Mouse (Mus musculus): Measurements from ENCODE around the gene Hist2h4.
"Not testable (repeated sequence)": the region's sequence is repeated elsewhere in the genome, so short reads cannot be mapped to it uniquely, and the experiment has no call there.

The Hist2h4 gene

DNA sequence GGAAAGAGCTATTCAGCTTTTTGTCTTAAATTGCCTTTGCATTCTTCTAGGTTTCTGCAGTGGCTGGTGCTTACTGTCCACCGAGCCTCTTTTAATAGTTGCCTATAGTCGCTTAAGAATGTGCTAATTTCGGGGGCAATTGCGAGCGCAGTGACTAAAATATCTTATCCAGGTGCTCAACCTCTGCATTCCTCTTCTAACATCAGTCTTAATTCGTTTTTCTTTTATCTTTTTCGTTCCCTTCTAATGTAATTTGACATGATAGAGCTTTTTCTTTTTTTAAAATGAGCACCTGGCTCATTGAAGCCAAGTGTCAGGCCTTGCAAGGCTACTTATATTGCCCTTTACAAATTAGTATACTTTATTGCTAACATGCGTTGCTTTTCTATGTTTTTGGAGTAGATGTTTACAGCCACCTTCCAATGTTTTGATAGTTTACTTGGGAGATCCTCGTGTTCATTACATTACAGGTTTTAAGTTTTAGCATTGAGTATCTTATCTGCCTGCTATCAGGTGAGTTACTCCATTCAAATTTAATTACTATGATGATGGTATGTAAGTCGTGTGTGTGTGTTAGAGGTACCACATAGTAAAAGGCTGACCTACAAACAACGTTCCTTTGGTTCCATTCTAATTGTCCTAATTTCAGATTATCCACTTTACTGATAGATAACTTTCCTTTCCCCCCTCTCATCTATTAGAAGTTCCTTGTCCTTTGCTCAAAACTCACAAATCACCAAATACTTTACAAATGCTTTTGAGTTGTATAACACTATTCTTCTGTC lies 15.6 kb downstream of the Hist2h4 start:
- ATAC-seq (ENCODE audit: low TSS enrichment) = no peak

DNA sequence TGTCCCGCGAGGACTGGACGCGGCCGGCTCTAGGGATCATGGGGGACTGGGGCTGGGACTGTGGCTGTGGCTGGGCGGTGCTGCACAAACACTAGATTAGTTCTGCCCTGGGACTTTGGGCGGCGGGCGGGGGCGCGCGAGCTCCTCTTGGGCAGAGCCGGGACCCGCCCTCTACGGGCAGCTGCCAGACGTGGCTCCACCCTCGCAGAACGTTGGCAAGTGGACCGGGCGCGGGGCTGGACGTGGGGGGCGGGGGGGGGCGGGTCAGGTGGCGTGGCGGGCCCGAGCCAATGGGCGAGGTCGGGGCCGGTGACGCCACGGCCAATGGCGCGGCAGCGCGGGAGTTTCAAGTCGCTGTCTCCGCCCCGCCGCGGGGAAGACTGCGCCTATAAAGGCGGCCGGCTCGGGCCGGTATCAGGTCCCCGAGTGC lies 16.7 kb downstream of the Hist2h4 start, which contains the start of gene Hist2h3c1:
Gene Hist2h3c1 (plus strand): TSS at position 259 of the 430 bp plus-strand sequence.
- peak; percentile 78 for ATAC-seq (ENCODE audit: low TSS enrichment)

DNA sequence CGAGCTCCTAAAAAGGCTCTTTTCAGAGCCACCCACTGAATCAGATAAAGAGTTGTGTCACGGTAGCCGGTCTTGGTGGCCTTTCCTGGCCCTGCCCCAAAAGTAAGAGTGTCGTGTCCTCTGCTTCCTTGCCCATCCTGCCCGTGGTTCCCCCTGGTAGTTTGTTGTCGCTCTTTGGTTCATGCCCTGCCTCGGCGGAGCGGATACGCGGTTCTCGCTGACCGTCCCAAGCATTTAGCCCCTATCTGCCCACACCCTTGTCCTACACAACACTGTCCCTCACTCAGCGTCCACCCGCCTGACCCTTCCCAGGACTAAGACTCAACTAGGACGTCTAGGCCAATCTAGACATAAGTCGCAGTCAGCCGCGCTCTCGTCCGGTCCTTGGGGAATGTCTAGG lies 17.1 kb downstream of the Hist2h4 start:
- not testable (repeated sequence) for ATAC-seq (ENCODE audit: low TSS enrichment)

DNA sequence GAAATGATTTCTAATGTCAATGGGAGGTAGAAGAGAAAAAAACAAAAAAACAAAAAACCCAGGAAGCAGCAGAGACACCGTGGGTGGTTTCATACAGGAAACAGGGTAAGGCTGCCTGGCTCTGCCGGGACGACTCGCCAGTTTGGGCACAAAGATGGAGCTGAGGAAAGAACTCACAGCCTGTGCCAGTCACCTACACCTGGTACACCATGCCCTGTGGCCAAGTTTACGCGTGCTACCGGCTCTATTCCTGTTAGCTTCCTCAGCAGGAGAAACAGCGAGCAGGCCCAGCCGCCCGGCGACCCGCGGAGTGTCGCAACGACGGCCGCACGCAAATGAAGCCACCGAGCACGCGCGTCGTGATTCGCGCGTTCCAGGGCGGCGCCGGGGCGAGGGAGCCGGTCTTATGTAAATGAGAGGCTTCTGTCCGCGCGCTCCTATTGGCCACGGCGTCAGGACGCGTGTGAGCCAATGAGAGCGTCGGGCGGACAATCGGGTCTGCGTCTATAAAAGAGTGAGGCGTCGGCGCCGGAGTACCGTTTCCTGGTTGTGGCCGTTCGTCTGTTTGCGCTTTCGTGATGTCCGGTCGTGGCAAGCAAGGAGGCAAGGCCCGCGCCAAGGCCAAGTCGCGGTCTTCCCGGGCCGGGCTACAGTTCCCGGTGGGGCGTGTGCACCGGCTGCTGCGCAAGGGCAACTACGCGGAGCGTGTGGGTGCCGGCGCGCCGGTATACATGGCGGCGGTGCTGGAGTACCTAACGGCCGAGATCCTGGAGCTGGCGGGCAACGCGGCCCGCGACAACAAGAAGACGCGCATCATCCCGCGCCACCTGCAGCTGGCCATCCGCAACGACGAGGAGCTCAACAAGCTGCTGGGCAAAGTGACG lies 17.9 kb downstream of the Hist2h4 start, which contains the start of gene Hist2h2aa1:
Gene Hist2h2aa1 (plus strand): TSS at position 495 of the 884 bp plus-strand sequence.
- peak; percentile 78 for ATAC-seq (ENCODE audit: low TSS enrichment)

- ATAC-seq (ENCODE audit: low TSS enrichment) = no peak
Measured at GRCm38 (mm10) chr3:96243921-96244572, 19.1 kb downstream of the Hist2h4 start.

DNA sequence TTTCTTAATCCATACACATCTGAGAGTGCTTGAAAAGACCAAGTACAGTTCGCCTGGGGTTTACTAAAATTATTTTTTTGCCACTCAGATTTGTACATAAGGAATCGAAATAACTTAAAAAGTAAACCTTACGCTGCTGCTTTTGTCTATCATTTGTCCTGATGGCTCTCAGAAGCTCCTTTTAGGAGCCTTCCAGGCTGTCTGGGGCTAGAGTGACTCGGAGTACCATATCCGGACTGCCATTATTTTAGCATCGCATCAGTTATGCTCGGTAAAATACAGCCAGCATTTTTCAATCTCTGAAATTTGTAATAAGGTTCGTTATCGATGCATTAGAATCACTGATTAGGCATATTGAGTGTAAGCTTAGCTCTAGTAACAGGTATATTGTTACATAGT lies 22.3 kb downstream of the Hist2h4 start:
- ATAC-seq (ENCODE audit: low TSS enrichment) = no peak

- ATAC-seq (ENCODE audit: low TSS enrichment) = peak; percentile 79
Measured at GRCm38 (mm10) chr3:96239949-96240798, 22.9 kb downstream of the Hist2h4 start, which contains the start of gene Hist2h2aa2. Gene Hist2h2aa2 (minus strand): TSS chr3:96240276.

DNA sequence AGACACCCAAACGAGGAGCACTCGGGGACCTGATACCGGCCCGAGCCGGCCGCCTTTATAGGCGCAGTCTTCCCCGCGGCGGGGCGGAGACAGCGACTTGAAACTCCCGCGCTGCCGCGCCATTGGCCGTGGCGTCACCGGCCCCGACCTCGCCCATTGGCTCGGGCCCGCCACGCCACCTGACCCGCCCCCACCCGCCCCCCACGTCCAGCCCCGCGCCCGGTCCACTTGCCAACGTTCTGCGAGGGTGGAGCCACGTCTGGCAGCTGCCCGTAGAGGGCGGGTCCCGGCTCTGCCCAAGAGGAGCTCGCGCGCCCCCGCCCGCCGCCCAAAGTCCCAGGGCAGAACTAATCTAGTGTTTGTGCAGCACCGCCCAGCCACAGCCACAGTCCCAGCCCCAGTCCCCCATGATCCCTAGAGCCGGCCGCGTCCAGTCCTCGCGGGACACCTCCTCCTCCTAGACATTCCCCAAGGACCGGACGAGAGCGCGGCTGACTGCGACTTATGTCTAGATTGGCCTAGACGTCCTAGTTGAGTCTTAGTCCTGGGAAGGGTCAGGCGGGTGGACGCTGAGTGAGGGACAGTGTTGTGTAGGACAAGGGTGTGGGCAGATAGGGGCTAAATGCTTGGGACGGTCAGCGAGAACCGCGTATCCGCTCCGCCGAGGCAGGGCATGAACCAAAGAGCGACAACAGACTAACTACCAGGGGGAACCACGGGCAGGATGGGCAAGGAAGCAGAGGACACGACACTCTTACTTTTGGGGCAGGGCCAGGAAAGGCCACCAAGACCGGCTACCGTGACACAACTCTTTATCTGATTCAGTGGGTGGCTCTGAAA lies 23.9 kb downstream of the Hist2h4 start, which contains the start of gene Hist2h3c2:
Gene Hist2h3c2 (minus strand): TSS at position 174 of the 840 bp plus-strand sequence.
- ATAC-seq (ENCODE audit: low TSS enrichment) = peak; percentile 80

DNA sequence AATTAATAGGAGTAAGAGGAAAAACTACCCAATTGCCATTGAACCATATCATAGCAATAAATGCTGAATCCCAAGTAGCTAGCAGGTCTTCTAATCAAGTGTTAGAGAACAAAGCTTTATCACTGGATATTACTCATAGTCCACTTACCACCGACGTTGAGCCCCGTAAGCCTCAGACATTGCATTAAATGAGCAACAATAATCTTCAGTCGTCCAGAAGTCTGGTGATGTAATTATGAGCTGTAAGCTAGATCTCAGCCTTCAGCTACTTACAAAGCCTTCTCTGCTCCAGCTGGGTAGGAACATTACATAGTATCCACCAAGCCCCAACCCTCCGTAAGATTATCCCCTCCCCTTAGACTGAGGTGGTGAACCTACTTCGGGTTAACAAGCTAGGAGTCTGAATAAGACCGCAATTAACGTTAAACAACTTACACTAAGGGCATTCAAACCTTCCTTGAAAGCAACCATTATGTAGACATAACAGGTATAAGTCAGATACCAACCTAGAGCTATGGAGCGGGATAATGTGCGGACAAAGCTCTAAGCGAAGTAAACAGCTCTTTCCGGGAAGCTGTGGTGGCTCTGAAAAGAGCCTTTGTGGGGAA lies 25.1 kb downstream of the Hist2h4 start:
- no peak for ATAC-seq (ENCODE audit: low TSS enrichment)

DNA sequence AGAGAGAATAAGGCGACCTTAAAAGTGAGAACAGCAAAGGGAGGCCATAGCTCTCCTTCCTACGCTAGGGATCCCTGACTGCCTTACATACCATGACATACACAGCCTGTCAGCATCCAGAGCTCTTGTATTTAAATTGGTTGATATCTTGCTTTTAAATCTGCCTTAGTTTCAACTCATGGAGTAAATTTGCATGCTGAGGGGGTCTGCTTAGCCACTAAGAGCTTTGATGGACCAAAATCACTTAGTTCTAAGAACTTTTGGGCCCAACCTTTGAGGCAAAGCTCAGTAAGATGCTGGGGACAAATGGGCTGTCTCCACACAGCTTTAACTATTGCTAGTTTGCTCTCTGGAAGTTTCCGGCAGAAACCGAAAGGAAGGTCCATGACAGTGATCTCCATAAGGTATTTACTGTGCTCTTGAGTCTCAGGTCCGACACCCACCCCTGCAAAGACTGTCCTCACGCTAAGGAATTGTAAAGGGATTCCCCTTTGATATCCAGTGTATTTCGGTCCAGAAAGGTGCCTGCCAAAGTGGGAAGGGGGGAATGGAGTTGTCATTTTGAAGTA lies 25.7 kb downstream of the Hist2h4 start:
- no peak for ATAC-seq (ENCODE audit: low TSS enrichment)

- ATAC-seq (ENCODE audit: low TSS enrichment) = no peak
Measured at GRCm38 (mm10) chr3:96236834-96237334, 26.2 kb downstream of the Hist2h4 start.

- no peak for ATAC-seq (ENCODE audit: low TSS enrichment)
Measured at GRCm38 (mm10) chr3:96235836-96236235, 27.3 kb downstream of the Hist2h4 start.

DNA sequence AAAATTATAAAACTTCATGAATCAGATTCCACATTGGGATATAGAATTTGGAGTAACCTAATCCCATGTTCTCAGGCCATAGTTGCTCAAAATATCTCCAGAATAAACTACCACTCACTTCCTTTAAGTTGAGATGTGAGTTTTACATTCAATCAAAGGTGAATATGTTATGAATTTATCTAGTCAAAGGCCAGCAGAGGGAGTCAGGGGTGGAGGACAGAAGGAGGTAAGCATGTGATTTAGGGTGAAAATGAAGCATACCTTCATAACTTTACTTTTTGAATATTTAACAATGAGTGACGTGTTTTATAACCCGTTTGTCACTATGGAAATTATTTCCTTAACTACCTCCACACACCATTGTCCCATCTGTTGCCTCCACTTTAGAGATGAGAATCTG lies 28.2 kb downstream of the Hist2h4 start:
- ATAC-seq (ENCODE audit: low TSS enrichment) = no peak

DNA sequence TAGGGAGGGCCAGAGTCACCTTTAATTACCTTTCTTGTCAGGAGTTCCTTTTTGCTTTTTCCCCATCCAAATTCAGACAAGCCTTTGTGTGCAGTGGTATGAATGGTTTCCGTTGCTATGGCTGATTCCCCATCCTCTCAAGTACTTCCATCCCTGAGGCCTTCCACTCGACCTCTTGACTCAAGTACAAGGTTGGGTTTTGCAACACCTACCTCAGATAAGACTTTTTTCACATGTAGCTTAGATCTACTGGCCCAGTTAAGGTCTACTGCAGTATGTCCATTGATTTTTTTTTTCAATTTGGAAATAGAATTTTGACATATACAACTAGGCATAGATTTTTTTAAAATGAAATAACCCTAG lies 31.4 kb downstream of the Hist2h4 start:
- ATAC-seq (ENCODE audit: low TSS enrichment) = no peak

GRCm38 (mm10) chr3:96230910-96231757 lies 32.0 kb downstream of the Hist2h4 start:
- ATAC-seq (ENCODE audit: low TSS enrichment) = no peak

GRCm38 (mm10) chr3:96230404-96230803 lies 32.7 kb downstream of the Hist2h4 start:
- no peak for ATAC-seq (ENCODE audit: low TSS enrichment)

GRCm38 (mm10) chr3:96228828-96229227 lies 34.3 kb downstream of the Hist2h4 start:
- no peak for ATAC-seq (ENCODE audit: low TSS enrichment)

Data from frontal cortex, adult (tissue).